Mouse (Mus musculus) central nervous system, embryonic 18 days (tissue): Measurements from ENCODE around the gene Lyst. TPM values are rescaled to one million over a fixed set of nuclear protein-coding genes. Genes with fewer than 3 reads are reported as not detected.

Source experiments
- polyA plus RNA-seq: library from polyadenylated mRNA; depleted of rRNA; stranded (reverse); fragments of >200 nt; gene quantifications from 2 replicates; pipeline ENCODE4 v1.2.3, GENCODE M21; 2012; rRNA removed

Gene Lyst
- 6.2 and 6.7 TPM in 2 replicates for polyA plus RNA-seq

DNA sequence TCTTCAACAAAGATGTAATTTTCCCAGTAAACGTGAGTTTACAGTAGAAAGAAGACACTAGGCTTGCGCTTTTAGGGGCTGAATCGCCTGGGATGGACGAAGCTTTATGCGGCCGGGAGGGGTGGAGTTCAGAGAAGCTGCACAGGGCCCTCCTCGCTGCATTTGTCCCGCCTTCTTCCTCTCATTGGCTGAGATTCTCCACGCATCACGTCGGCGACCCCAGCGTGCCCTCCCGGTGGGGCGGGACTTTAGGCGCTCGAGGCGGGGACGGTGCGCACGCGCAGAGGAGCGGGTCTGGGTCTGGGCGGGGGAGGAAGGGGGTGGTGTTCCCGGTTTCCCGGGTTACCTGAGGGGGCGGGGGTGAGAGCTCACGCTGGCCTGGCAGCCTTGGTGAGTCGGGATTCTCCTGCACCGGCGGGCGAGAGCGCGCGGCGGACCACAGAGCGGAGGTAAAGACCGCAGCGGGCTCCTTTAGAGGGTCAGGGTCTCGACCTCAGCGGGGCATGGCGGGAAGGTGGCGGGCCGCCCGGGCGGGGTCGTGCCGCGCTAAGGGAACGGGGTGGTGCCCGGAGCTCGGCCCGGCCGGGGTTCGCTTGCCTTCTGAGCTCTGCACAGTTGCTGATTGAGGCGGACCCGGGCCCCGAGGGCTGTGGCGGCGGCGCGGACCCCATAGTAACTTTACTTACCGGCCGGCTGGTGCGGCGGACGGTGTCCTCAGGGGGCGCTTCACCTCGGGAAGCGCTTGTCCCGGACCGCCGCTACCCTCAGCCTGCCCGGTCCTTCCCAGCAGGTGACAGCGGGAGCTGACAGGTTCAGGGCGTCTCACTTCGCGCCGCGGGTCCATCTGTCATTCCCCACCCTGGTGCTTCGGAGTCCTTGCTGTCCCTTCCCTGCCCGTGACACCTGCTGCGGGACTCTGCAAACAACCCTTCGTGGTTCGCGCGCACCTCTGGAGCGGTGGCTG is at the start of gene Lyst:
Gene Lyst, plus strand, starts transcription at position 350 of the 964 bp plus-strand sequence.

GRCm38 (mm10) chr13:13783894-13784419 is 193.8 kb downstream of the Lyst start, which contains the start of gene Gng4:
Gng4 (plus strand) TSS chr13:13784059.

Other genes starting within 250 kb of the Lyst start
- gene Gpr137b, start 196.4 kb upstream of the Lyst start, polyA plus RNA-seq, result 28.5 and 30.8 TPM in 2 replicates
- gene Nid1, start 152.8 kb upstream of the Lyst start, polyA plus RNA-seq, result 27.6 and 36.3 TPM in 2 replicates
- 74.1 and 81.1 TPM in 2 replicates for gene Gng4, start 193.7 kb downstream of the Lyst start, polyA plus RNA-seq